In the genomic region with DNA sequence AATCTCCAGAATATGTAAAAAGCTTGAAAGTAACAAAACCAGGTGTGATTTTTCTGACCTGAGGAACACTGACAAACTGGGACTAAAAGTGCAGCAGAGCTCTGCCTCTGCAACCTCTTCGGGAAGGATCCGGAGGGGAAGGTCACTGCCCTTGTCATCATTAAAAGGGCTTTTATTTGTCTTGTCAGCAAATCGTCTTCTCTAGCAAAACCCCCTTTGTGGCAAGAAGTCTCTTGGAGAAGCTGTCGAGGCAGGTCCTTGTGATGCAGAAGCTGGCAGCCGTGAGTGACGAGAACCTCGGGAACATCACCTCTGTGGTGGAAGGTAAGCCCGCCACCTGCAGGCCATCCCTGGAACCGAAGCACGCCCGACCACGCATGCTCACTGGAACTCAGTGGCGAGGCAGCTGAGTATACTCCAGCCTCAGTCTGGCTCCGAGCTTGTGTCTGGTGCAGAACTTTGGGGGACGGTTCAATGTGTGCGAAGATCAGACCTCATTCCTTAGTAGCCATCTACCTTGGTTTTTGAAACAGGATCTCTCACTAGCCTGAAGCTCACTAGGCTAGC, we compare ENCODE assay signal across 7 mouse cellular contexts. TPM values are rescaled to one million over a fixed set of nuclear protein-coding genes. Genes with fewer than 3 reads are reported as not detected.
DNase-seq lines count a peak whose midpoint lies in the region; ATAC-seq lines count a peak whose summit lies in the region.

No protein-coding gene starts in this region.

- H3K36me3 ChIP-seq in intestine, embryonic 15.5 days, result no peaks in the 10 kb centered on the region
- H3K36me3 ChIP-seq in midbrain, embryonic 11.5 days (ENCODE audit: control insufficient read depth, insufficient read depth, low read length), result no peaks in the 10 kb centered on the region

- DNase-seq in adrenal gland, adult 8-10 months, result peak; percentile 84
- DNase-seq in embryo, embryonic 11 days, result peak; percentile 89
- DNase-seq in gastrocnemius, postnatal 36 days, result peak; percentile 77 to 86
- DNase-seq in left cerebral cortex, postnatal 25 days (ENCODE audit: low spot score in 2 of 2), result peak; percentile 87 to 96
- DNase-seq in midbrain, embryonic 11.5 days (ENCODE audit: low spot score, missing footprints), result peak; percentile 99
- DNase-seq in spleen, adult 12 weeks (ENCODE audit: low spot score), result peak; percentile 53

- peak; percentile 71 for ATAC-seq in intestine, embryonic 15.5 days
- peak; percentile 83 for ATAC-seq in midbrain, embryonic 11.5 days (ENCODE audit: low FRiP score)

- 0 out of 2 replicates have a peak overlapping the region, but pooled peaks have one; percentile 7 for H3K4me3 ChIP-seq in intestine, embryonic 15.5 days (replicated peaks)
- no peak overlapping the region for H3K4me3 ChIP-seq in midbrain, embryonic 11.5 days (ENCODE audit: low read depth, low read length)

- H3K9ac ChIP-seq in intestine, embryonic 15.5 days, result no peak overlapping the region; the same call in 1 of the 2 replicates
- H3K9ac ChIP-seq in midbrain, embryonic 11.5 days (ENCODE audit: low read length), result no peak overlapping the region

- no peaks in the 10 kb centered on the region for H3K9me3 ChIP-seq in intestine, embryonic 15.5 days
- no peaks in the 10 kb centered on the region for H3K9me3 ChIP-seq in midbrain, embryonic 11.5 days (ENCODE audit: control insufficient read depth, low read length)

- intact Hi-C loops in gastrocnemius, postnatal 36 days (cut with DNase I), result no loop called here
- intact Hi-C loops in left cerebral cortex, postnatal 25 days (cut with DNase I), result no loop called here

- WGBS in intestine, embryonic 15.5 days, result 6% methylated on average over 16 of the region's 16 CpGs
- 10% methylated on average over 16 of the region's 16 CpGs for WGBS in midbrain, embryonic 11.5 days

- H3K4me1 ChIP-seq in intestine, embryonic 15.5 days (replicated peaks), result peaks cover 11% of the 10 kb centered on the region
- 0 out of 2 replicates have a peak, but pooled peaks cover 2% of the 10 kb centered on the region for H3K4me1 ChIP-seq in midbrain, embryonic 11.5 days (ENCODE audit: control insufficient read depth, insufficient read depth, low read length)

- peak overlapping the region; percentile 51 for H3K4me2 ChIP-seq in intestine, embryonic 15.5 days (replicated peaks)
- peak overlapping the region; percentile 34 for H3K4me2 ChIP-seq in midbrain, embryonic 11.5 days

- no peaks in the 10 kb centered on the region for H3K27me3 ChIP-seq in intestine, embryonic 15.5 days (replicated peaks)
- no peaks in the 10 kb centered on the region for H3K27me3 ChIP-seq in midbrain, embryonic 11.5 days (ENCODE audit: control insufficient read depth, insufficient read depth, low read length)

- H3K27ac ChIP-seq in intestine, embryonic 15.5 days, result no peak overlapping the region
- H3K27ac ChIP-seq in midbrain, embryonic 11.5 days (ENCODE audit: low read depth, low read length), result no peak overlapping the region

RNA-seq across cellular contexts. Expression of gene Armh2, which starts 27.5 kb away (rescaled TPM):
- not detected for total RNA-seq in adrenal gland, adult 8-10 months (2022)
- total RNA-seq in gastrocnemius, postnatal 36 days (2021), result not detected
- not detected in 2 replicates for polyA plus RNA-seq in intestine, embryonic 15.5 days (2015; fragmentation: Nextera tagmentation; extraction: Ambion mirVana)
- total RNA-seq in left cerebral cortex, postnatal 25 days (2021), result not detected
- 0.26 TPM in 1 of 2 replicates, not detected in the other for polyA plus RNA-seq in midbrain, embryonic 11.5 days (2014; fragmentation: Nextera tagmentation; extraction: Ambion mirVana)

RNA-seq across cellular contexts. Expression of gene Gmnn, which starts 48.2 kb away (rescaled TPM):
- total RNA-seq in adrenal gland, adult 8-10 months (2022), result 10 to 100 TPM in 2 of 4 experiments, 1 to 10 TPM in 2; 5.3 to 12.5 (median 9.4) TPM
- 1 to 10 TPM; 2.9 to 4.7 TPM for total RNA-seq in gastrocnemius, postnatal 36 days (2021)
- polyA plus RNA-seq in intestine, embryonic 15.5 days (2015; fragmentation: Nextera tagmentation; extraction: Ambion mirVana), result 106 and 115 TPM in 2 replicates
- total RNA-seq in left cerebral cortex, postnatal 25 days (2021), result 1 to 10 TPM; 3.4 to 4.6 TPM
- 145 and 152 TPM in 2 replicates for polyA plus RNA-seq in midbrain, embryonic 11.5 days (2014; fragmentation: Nextera tagmentation; extraction: Ambion mirVana)
